Comparison of ENCODE assay signal across 8 mouse cellular contexts in genomic region chr10:128492633-128493311, GRCm38 (mm10). TPM values are rescaled to one million over a fixed set of nuclear protein-coding genes. Genes with fewer than 3 reads are reported as not detected.
DNase-seq lines count a peak whose midpoint lies in the region; ATAC-seq and TF ChIP-seq lines count a peak whose summit lies in the region.

No protein-coding gene starts in this region.

- peak; percentile 3 for ATAC-seq in inflammation-experienced regulatory T-cells, adult 6 months
- peak; percentile 31; the same call in 1 of the 2 replicates for ATAC-seq in midbrain, embryonic 16.5 days

- peak overlapping the region; percentile 85 for H3K9ac ChIP-seq in midbrain, embryonic 16.5 days (ENCODE audit: low read depth, low read length)

- WGBS in midbrain, embryonic 16.5 days: 26% methylated on average over 12 of the region's 12 CpGs

- TF ChIP-seq POLR2A in testis, adult 2 months (IDR thresholded peaks at IDR 0.05; ENCODE audit: control insufficient read depth, low read depth, low read length): no peak

- peak overlapping the region; percentile 78 for H3K4me2 ChIP-seq in midbrain, embryonic 16.5 days (ENCODE audit: low read length)

- peaks cover 26% of the 10 kb centered on the region for H3K4me1 ChIP-seq in midbrain, embryonic 16.5 days (ENCODE audit: control insufficient read depth, insufficient read depth, low read length)
- peaks cover 23% of the 10 kb centered on the region for H3K4me1 ChIP-seq in testis, adult 2 months (ENCODE audit: control insufficient read depth, insufficient read depth, low read length)

- peak overlapping the region; percentile 77 for H3K4me3 ChIP-seq in midbrain, embryonic 16.5 days (ENCODE audit: low read depth, low read length)
- H3K4me3 ChIP-seq in testis, adult 2 months (ENCODE audit: control insufficient read depth, low read depth, low read length): peak overlapping the region; percentile 94

- DNase-seq in urinary bladder, postnatal 14 days (ENCODE audit: low spot score): peak; percentile 76
- DNase-seq in urinary bladder, postnatal 10 days (ENCODE audit: low spot score): no peak
- peak; percentile 56 to 68 for DNase-seq in cerebellum, postnatal 25 days
- peak; percentile 54 for DNase-seq in gastrocnemius, postnatal 14 days
- DNase-seq in liver: peak; percentile 80

- peaks cover 30% of the 10 kb centered on the region for H3K36me3 ChIP-seq in midbrain, embryonic 16.5 days (ENCODE audit: control insufficient read depth, insufficient read depth, low read length)
- H3K36me3 ChIP-seq in testis, adult 2 months (ENCODE audit: control insufficient read depth, insufficient read depth, low read length): no peaks in the 10 kb centered on the region; the same call in 1 of the 2 replicates

- intact Hi-C loops in gastrocnemius, postnatal 14 days (cut with DNase I; ENCODE audit: low total_unique reads): no loop called here

- peak overlapping the region; percentile 96 for H3K27ac ChIP-seq in midbrain, embryonic 16.5 days (ENCODE audit: low read length)
- peak overlapping the region; percentile 79 for H3K27ac ChIP-seq in testis, adult 2 months (ENCODE audit: control insufficient read depth, insufficient read depth, low read depth, low read length)

- H3K27me3 ChIP-seq in midbrain, embryonic 16.5 days (ENCODE audit: control insufficient read depth, insufficient read depth, low read depth, low read length): no peaks in the 10 kb centered on the region
- no peaks in the 10 kb centered on the region for H3K27me3 ChIP-seq in testis, adult 2 months (ENCODE audit: control insufficient read depth, insufficient read depth, low read length)

- TF ChIP-seq CTCF in testis, adult 2 months (IDR thresholded peaks at IDR 0.05; ENCODE audit: control insufficient read depth, insufficient read depth, insufficient replicate concordance, low read depth, low read length): no peak

- no peaks in the 10 kb centered on the region for H3K9me3 ChIP-seq in midbrain, embryonic 16.5 days (replicated peaks; ENCODE audit: control insufficient read depth, low read length, poor library complexity, severe bottlenecking)

RNA-seq across cellular contexts. Expression of gene Myl6, which starts 1.2 kb away (rescaled TPM):
- 100 to 1,000 TPM; 214 to 276 TPM for total RNA-seq in gastrocnemius, postnatal 14 days (2021)
- 1,000 to 10,000 TPM in 1 of 3 experiments, 100 to 1,000 TPM in 2; 949 to 1,454 (median 955) TPM for polyA plus RNA-seq in inflammation-experienced regulatory T-cells, adult 6 months (2017; shearing (Covaris generic))
- polyA plus RNA-seq in midbrain, embryonic 16.5 days (2015; fragmentation: Nextera tagmentation; extraction: Ambion mirVana): 852 and 855 TPM in 2 replicates
- polyA plus RNA-seq in testis, adult 2 months (2012; rRNA removed): 191 and 248 TPM in 2 replicates

RNA-seq across cellular contexts. Expression of gene Myl6b, which starts 5.7 kb away (rescaled TPM):
- total RNA-seq in gastrocnemius, postnatal 14 days (2021): 100 to 1,000 TPM in 1 of 2 experiments, 10 to 100 TPM in 1; 54.6 to 180 TPM
- polyA plus RNA-seq in inflammation-experienced regulatory T-cells, adult 6 months (2017; shearing (Covaris generic)): 1 to 10 TPM; 2.7 to 4.6 (median 4.5) TPM
- polyA plus RNA-seq in midbrain, embryonic 16.5 days (2015; fragmentation: Nextera tagmentation; extraction: Ambion mirVana): 5.3 and 6.4 TPM in 2 replicates
- polyA plus RNA-seq in testis, adult 2 months (2012; rRNA removed): 20.3 and 23.2 TPM in 2 replicates

RNA-seq across cellular contexts. Expression of gene Esyt1, which starts 32.9 kb away (rescaled TPM):
- 10 to 100 TPM; 21.6 to 24.0 TPM for total RNA-seq in gastrocnemius, postnatal 14 days (2021)
- 10 to 100 TPM; 68.4 to 89.7 (median 70.4) TPM for polyA plus RNA-seq in inflammation-experienced regulatory T-cells, adult 6 months (2017; shearing (Covaris generic))
- 8.8 and 8.9 TPM in 2 replicates for polyA plus RNA-seq in midbrain, embryonic 16.5 days (2015; fragmentation: Nextera tagmentation; extraction: Ambion mirVana)
- 1.6 and 3.1 TPM in 2 replicates for polyA plus RNA-seq in testis, adult 2 months (2012; rRNA removed)

RNA-seq across cellular contexts. Expression of gene Smarcc2, which starts 33.7 kb away (rescaled TPM):
- total RNA-seq in gastrocnemius, postnatal 14 days (2021): 10 to 100 TPM; 43.4 to 44.6 TPM
- 10 to 100 TPM; 53.1 to 64.4 (median 57.2) TPM for polyA plus RNA-seq in inflammation-experienced regulatory T-cells, adult 6 months (2017; shearing (Covaris generic))
- polyA plus RNA-seq in midbrain, embryonic 16.5 days (2015; fragmentation: Nextera tagmentation; extraction: Ambion mirVana): 185 and 195 TPM in 2 replicates
- 138 and 141 TPM in 2 replicates for polyA plus RNA-seq in testis, adult 2 months (2012; rRNA removed)

RNA-seq across cellular contexts. Expression of gene Zc3h10, which starts 54.8 kb away (rescaled TPM):
- 1 to 10 TPM; 5.0 to 6.4 TPM for total RNA-seq in gastrocnemius, postnatal 14 days (2021)
- 1 to 10 TPM; 5.6 to 9.2 (median 6.0) TPM for polyA plus RNA-seq in inflammation-experienced regulatory T-cells, adult 6 months (2017; shearing (Covaris generic))
- polyA plus RNA-seq in midbrain, embryonic 16.5 days (2015; fragmentation: Nextera tagmentation; extraction: Ambion mirVana): 17.8 and 19.7 TPM in 2 replicates
- 29.9 and 33.9 TPM in 2 replicates for polyA plus RNA-seq in testis, adult 2 months (2012; rRNA removed)
